Mouse (Mus musculus): ENCODE data around the gene Wdr41. TPM values are rescaled to one million over a fixed set of nuclear protein-coding genes. Genes with fewer than 3 reads are reported as not detected.

Gene Wdr41
- total RNA-seq, 2 experiments from 2014 or later: 19.0 to 22.4 TPM

DNA sequence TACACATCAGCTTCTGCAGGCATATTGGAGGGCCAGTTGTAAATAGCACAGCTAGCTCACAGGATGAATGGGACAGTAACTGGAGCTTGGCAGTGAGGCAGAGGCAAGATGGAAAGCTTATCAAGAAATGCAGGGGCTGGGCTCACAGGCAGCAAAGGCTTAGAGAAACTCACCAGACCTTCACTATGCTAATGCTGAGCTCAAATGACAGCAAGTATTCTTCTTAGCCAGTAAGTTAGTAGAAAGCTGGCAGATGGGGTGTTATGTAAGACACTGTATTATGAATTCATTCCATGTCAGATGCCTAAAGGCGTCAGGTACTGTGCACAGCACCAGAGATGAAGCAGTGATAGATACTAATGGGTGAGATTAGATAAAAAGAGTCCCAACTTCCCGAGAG is 58.6 kb downstream of the Wdr41 start:
- DNase-seq: no peak

DNA sequence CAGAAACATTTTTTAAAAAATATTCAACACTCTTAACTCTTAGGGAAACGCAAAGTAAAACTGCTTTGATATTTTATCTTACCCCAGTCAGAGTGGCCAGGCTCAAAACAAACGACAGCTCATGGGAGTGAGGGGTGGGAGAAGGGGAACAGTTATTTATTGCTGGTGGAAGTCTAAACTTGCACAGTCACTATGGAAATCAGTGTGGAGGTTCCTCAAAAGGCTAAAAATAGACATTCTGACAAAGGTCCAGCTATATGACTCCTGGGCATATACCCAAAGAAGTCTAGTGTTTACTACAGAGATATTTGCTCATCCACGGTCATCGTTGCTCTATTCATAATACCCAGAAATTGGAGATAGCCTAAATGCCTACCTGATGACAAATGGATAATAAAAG is 62.1 kb downstream of the Wdr41 start:
- no peak for DNase-seq

DNA sequence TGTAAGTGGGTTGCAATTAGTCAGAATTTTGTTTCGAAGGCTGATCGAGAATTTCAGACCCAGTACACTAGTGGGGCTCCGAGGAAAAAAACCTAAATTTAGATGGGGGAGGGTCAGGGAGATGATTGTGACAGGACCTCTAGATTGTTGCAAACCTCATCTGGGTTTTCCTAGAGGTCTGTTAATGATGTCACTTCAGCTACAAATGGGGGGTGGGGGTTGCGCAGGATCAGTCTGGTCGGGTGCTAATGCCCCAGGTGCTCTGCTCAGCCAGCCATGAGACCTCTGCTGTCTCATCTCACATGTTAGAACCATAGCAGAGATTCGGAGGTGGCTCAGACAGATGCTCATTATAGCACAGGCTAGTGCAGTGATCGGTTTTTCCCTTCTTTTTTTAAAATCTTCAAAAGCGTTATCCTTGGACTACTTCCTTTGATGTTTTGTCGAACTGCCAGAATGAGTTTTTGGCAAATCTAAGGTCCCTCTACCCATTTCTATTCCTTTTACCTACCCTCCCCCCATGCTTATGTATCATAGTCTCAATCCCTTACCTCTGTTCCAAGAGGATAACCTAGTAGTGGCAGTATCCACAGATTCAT is 64.1 kb downstream of the Wdr41 start:
- DNase-seq: no peak

DNA sequence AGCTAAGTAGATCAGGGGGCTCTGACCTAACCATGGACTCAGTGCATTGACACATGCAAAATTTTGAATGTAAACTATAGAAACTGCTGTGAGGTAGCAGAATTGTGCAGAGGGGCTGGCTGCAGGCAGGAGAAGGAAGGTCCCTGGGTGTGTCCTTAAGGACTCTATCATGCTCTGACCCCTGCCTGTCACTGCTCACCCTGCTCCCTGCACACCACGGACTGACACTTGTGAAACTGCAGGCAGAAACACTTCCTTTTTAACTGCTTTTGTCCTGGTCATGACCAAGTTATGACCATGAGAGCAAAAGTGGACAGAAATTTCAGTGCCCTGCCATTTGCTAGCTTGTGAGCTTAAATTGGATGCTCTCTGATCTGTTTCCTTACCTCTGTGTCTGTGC is 68.0 kb downstream of the Wdr41 start:
- DNase-seq: no peak

DNA sequence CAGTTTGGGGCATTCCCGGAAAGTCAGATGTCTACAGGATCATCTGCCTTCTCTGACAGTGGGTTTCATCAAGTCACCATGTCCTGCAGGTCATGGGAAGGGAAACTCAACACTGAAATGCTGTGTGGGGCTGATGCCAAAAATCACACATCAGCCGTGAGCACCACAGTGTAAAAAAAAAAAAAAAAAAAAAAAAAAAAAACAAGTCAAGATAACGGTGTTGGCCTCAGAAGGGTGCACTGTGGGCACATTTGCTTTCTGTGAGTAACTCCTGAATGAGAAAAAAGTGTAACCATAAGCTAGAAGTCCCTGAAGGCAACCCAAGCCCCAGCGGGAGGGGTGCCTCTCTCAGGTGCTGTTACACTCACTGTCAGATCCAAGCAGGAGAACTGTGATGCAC is 74.3 kb downstream of the Wdr41 start:
- no peak for DNase-seq

DNA sequence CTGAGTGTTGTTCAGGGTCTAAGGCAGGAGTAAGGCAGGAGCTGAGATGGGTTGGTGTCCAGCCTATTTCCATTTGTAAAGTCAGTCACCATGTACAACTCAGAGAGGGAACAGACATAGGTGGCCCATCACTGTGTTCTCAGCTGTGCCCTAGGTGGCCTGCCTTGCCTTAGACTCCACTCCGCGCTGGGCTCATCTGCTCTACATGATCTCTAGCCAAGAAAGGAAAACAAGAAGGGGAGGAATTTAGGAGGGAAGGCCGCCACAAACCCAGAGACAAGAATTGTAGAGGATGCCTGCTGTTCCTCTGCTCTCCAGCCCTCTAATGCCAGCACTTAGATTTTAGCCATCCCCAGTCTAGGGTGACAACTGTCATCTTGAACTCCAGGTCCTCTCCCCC is 76.3 kb downstream of the Wdr41 start:
- DNase-seq: no peak

DNA sequence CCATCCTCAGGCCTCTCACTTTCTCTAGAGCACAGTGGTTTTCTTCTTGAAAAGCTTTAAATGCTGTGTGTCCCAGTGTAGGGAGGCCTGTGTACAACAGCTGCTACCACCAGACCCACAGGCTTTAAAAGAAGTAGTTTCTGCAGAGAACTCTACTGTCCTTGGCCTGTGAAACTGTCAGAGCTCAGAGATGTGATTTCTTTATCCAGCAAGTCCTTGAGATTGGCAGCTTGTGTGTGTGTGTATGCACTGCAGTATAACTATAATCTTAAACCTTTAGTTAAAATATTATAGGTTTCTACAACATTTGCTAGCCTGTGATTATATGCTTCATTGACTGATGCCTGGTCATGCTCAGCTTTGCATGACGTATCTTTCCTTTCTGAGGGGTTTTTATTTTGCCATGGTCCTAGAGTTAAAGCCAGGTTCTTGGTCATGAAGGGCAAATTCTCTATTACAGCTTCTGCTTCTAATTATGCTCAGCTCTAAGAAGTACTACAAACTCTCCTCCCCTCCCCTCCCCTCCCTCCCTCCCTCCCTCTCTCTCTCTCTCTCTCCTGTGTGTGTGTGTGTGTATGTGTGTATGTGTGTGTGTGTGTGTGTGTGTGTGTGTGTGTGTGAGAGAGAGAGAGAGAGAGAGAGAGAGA is 79.7 kb downstream of the Wdr41 start:
- no peak for DNase-seq

DNA sequence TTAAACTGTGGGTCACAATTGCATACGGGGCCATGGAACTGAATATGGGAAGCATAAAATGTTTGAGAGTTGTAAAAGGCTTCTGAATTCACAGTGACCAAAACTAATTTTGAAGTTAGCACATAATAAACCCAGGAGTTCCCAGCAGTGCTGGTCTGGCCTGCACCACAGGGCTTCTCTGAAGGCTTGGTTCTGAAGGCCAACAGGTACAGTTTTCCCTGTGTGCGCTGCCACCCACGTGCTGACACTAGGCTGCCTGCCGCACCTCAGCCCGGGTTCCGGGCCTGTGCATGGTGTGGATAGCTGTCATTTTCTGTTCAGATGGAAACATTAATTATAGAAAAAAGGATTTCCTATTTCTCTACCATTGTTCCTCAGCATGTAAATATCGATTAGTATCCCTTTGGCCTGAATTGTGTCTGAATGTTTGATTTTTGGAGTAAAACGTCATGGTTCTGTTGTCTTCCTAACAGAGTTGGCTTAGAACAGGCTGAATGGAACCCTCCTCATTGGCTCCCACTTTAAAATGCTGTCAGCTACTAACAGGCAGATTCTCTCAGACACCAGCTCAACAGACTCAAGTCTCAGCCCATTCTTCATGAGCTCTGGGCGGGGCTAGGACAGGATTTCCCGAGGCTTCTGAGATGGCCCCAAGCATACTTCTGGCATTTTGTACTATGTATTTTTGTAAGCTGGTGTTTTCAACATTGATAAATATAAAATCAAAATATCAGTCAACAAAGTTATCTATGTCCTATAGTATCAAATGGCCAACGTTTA is 80.5 kb downstream of the Wdr41 start:
- no peak for DNase-seq

DNA sequence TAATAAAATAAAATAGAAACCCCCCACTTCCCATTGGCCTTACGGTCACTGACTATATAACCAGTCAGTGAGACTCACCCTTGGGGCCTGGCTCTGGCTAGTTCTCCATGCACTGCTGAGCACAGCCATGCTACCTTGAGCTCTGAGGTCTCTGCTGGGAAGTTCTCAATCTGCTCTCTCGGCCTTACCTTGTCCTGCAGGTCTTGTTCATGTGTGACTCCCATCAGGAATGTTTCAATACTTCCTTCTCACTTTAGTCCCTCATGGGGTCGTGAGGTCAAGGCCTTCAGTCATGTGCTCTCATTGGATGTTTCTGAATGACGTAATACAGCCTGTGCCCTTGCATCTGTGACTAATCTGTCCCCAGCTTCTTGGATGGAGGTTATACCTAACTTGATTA is 82.7 kb downstream of the Wdr41 start:
- peak; percentile 31 for DNase-seq

DNA sequence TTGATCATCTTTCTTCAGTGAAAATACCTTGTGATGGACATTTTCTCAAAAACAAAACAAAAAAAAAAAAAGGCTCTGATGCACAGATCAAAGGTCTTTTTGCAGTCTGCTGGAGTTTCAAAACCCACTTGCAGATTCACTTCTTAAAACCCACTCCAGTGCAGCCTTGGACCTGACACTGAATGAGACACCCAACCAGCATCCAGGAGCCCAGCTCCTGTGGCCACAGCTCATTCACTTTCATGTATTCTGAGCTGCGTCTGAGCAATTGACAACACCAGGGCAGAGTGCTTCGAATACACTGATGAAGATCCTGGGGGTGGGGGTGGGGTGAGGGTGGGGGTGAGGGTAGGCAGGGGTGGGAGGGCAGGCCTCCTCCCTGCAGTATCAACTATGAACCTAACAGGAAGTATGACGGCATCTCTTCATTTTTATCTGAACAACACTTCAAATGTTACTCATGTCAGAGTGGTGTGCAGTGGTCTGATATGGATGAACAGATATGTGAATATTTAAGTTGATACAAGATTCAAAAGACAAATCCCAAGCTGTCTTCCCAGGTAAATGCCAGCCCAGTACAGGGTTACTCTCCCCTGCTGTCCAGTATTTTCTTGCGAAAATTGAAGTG is 87.4 kb downstream of the Wdr41 start:
- no peak for DNase-seq

DNA sequence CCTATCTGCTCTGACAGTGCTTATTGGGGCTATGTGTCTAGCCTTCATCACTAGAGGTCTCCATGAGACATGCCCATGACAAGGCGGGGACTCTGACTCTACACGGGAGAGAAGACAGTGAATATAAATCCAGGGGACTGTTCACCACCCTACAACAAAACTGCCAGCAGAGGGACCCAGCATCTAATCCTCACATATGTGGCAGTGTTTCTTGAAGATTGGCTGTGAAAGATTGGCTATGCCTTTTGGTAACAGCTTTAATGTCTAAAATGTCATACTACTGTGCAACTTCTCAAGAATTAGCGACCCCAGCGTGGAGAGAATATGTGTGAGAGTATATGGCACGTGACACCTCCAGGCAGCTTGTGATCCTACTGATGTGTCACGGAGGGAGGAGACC is 91.7 kb downstream of the Wdr41 start:
- DNase-seq: peak; percentile 34

DNA sequence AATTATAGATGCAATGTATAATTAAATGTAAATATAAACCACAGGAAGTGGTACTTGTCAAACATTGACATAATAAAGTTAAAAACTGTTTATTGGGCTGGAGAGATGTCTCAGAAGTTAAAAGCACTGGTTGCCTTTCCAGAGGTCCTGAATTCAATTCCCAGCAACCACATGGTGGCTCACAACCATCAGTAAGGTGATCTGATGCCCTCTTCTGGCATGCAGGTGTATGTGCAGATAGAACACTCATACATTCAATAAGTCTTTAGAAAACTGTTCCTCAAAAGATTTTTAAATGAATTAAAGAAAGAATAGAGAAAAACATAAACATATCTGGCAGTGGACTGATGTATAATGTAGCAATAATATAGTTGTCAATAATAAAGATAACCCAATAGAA is 94.1 kb downstream of the Wdr41 start:
- no peak for DNase-seq

Other genes starting within 250 kb of the Wdr41 start
- 100 to 1,000 TPM; 234 to 235 TPM for gene Tbca, start 187.4 kb upstream of the Wdr41 start, total RNA-seq (2021)
- not detected for gene Otp, start 100.7 kb upstream of the Wdr41 start, total RNA-seq (2021)

All from adrenal gland, postnatal 10 days (tissue).